Mouse (Mus musculus) limb, embryonic 10.5 days (tissue): ENCODE measurements around the gene Sf3b6. TPM values are rescaled to one million over a fixed set of nuclear protein-coding genes. Genes with fewer than 3 reads are reported as not detected.
"Not testable (repeated sequence)": the region's sequence is repeated elsewhere in the genome, so short reads cannot be mapped to it uniquely, and the experiment has no call there.

Experiments
- DNase-seq: peaks from one replicate; pipeline ENCODE4 v3.0.0-alpha.2; 2017; ENCODE audit warnings: low spot score
- H3K27ac ChIP-seq: fragments of 300-500 bp; sonication (generic); 2 replicates; pipeline ENCODE4 v1.5.1; 2016; ENCODE audit warnings: mild to moderate bottlenecking
- H3K27me3 ChIP-seq: fragments of 300-500 bp; sonication (generic); 2 replicates; pipeline ENCODE4 v1.6.1; 2016; ENCODE audit warnings: low read depth, mild to moderate bottlenecking; ENCODE audit not compliant: poor library complexity, severe bottlenecking
- H3K36me3 ChIP-seq: fragments of 300-500 bp; sonication (generic); 2 replicates; pipeline ENCODE4 v1.6.1; 2016; ENCODE audit warnings: mild to moderate bottlenecking, moderate library complexity
- H3K4me1 ChIP-seq: fragments of 300-500 bp; sonication (generic); 2 replicates; pipeline ENCODE4 v1.6.1; 2016
- H3K4me3 ChIP-seq: fragments of 300-500 bp; sonication (generic); 2 replicates; pipeline ENCODE4 v1.5.1; 2016; ENCODE audit warnings: mild to moderate bottlenecking, moderate library complexity
- H3K9me3 ChIP-seq: fragments of 300-500 bp; sonication (generic); replicated peaks from 2 replicates; pipeline ENCODE4 v1.6.1; 2016; ENCODE audit warnings: mild to moderate bottlenecking
- WGBS: fragments of 180-500 bp; shearing (Covaris S2); methylation state at CpG from one replicate; pipeline ENCODE4 v1.1.7; 2016; 5-methylcytosine and 5-hydroxymethylcytosine counted together
- polyA plus RNA-seq: library from polyadenylated mRNA; unstranded; fragments of >200 nt; fragmentation: Nextera tagmentation; extraction: Ambion mirVana; gene quantifications from 2 replicates; pipeline ENCODE4 v1.2.1, GENCODE M21; 2016

Gene Sf3b6
- polyA plus RNA-seq, 1 experiment from 2014 or later, result 297 TPM

DNA sequence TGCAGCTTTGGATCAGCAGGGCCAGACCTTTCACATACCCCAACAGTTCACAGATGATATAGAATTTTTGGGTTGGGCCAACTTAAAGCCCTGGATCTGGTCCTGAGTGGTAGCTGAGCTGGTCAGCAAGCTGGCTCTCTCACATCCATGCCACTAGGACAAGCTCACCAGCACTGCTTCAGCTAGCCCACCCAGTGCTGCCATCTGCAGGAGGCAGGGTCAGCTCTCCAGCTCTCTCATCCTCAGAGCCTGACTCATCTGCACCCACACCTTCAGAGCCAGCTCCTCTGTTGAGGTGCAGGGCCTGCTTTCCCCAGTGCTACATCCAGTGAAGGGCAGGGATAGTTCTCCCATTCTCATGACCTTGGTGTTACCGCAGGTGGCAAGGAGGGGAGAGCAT, 23.6 kb upstream of the Sf3b6 start:
- Histone ChIP-seq H3K27ac (0 out of 2 replicates have a peak overlapping the region, but pooled peaks have one; percentile 7), H3K4me1 (peaks cover 8% of the 10 kb centered on the region), H3K27me3 (no peaks in the 10 kb centered on the region), H3K36me3 (no peaks in the 10 kb centered on the region), H3K9me3 (no peaks in the 10 kb centered on the region), H3K4me3 (no peak overlapping the region)
- DNase-seq, result no peak
- WGBS, result 74% methylated on average over 1 of the region's 1 CpGs

DNA sequence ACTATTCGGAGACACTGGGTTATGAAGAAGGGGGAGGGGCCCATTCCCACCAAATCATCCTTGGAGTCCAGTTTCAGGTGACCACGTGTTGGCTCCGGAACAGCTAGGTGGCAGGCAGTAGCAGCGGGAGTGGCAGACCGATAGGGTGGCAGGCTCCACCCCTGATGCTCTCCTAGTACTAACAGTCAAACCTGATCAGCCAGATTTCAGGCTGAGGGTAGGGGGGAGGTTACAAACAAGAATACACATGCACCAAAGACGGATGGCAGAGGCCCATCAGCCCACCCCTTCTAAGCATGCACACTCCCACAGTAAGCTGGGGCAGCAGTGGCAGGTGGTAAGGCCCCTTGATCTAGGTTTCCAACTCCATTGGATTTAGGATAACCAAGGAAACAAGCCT, 19.9 kb upstream of the Sf3b6 start:
- WGBS, result 77% methylated on average over 6 of the region's 6 CpGs

DNA sequence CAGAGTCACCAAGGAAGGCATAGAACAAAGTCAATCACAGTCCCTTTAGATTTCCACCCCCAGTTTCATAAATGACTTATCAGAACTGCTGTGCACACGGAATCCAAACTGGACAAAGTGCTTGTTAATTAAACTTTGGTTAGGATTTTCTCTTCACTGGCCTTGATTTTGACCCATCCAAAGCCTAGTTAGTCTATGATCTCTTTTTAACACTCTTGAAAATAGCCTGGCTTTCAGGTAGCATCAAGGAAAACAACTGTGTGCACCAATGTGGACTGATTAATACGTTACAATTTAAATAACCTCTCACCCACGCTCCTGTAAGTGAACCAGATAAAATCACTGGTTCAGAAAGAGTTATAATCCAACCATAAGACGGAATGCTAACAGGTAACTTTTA, 6.3 kb upstream of the Sf3b6 start:
- Histone ChIP-seq H3K9me3 (no peaks in the 10 kb centered on the region), H3K4me1 (no peaks in the 10 kb centered on the region), H3K4me3 (no peak overlapping the region), H3K36me3 (no peaks in the 10 kb centered on the region), H3K27ac (no peak overlapping the region), H3K27me3 (no peaks in the 10 kb centered on the region)
- 84% methylated on average over 4 of the region's 4 CpGs for WGBS
- no peak for DNase-seq

More for the DNA sequence above, 19.9 kb upstream of the Sf3b6 start:
- H3K4me3 ChIP-seq, H3K9me3 ChIP-seq, H3K27ac ChIP-seq, H3K36me3 ChIP-seq, DNase-seq, H3K27me3 ChIP-seq, H3K4me1 ChIP-seq: not testable (repeated sequence)

DNA sequence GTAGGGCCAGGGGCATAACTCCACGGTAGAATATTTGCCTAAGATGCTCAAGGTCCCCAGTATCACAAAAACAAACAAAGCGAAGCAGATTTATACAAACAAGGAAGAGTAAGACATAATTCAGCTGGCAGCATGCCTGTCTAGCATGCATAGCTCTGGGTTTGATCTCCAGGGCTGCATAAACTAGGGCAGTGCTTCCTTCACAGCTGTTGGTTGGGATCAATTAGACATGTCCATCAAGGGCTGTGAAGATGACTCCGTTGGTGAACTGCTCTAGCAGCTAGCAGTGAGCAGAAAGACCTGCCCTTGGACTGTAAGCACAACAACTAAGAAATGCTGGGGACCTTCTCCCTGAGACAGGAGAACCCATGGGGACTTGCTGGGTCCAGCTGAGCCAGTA, 5.6 kb upstream of the Sf3b6 start:
- no peak overlapping the region for H3K4me3 ChIP-seq
- no peaks in the 10 kb centered on the region for H3K27me3 ChIP-seq
- H3K27ac ChIP-seq, result no peak overlapping the region
- WGBS, result 72% methylated on average over 3 of the region's 3 CpGs
- H3K9me3 ChIP-seq, result no peaks in the 10 kb centered on the region
- peaks cover 3% of the 10 kb centered on the region for H3K4me1 ChIP-seq
- no peak for DNase-seq
- H3K36me3 ChIP-seq, result no peaks in the 10 kb centered on the region

DNA sequence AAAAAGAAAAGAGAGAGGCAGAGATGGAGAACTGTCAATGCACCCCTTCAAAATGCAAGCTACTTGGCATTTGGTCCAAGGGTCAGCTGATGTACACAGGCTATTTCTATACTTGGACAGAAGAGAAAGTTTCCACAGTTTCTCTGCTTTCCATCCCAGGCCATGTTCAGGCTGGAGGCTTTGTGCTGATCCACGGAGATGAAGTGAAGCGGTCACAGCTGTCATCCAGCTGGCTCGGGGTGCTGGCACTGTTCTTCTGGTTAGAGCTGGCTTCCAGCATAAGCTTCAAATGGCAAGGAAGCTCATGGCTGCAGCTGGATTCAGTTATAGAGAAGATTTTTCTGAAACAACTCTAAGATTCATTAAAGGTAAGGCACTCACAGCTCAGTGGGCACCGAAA, 3.7 kb upstream of the Sf3b6 start:
- H3K27me3 ChIP-seq, result no peaks in the 10 kb centered on the region
- no peak for DNase-seq
- H3K9me3 ChIP-seq, result no peaks in the 10 kb centered on the region
- no peak overlapping the region for H3K4me3 ChIP-seq
- peaks cover 14% of the 10 kb centered on the region for H3K4me1 ChIP-seq
- H3K27ac ChIP-seq, result no peak overlapping the region
- H3K36me3 ChIP-seq, result no peaks in the 10 kb centered on the region
- WGBS, result 88% methylated on average over 4 of the region's 4 CpGs

DNA sequence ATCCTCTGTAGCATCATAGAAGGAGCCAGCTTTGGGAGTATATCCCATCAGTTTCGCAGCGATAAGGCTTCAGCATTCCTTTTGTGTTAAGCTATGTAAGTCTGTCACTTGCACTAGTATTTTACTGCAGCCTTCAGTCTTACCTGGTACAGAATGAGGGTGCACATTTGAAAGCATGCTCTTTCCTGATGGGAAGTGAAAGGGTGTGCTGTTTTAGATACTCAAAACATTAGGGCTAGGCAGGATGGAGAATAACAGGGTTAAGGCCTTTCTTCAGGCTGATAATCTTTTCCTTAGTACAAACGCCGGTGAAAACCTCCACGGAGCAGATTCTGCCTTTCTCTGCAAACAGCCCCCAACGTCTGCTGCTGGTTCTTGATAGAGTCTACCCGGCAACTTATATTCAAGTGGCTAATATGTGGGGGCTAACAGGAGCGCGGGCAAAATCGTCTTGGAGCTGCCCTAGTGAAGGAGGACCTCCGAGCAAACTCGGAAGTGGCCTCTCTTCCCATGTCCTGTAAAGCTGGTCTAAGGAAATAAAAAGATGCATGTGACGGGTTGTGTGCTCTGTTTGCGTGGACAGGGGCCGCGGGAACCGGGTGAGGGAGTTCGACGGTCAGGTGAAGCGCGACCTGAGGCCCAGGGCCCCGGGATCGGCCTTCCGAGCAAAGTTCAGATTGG, 524 bp upstream of the Sf3b6 start:
- peak overlapping the region; percentile 87 for H3K27ac ChIP-seq
- WGBS, result 12% methylated on average over 24 of the region's 24 CpGs
- no peaks in the 10 kb centered on the region for H3K9me3 ChIP-seq
- no peak for DNase-seq
- H3K36me3 ChIP-seq, result peaks cover 21% of the 10 kb centered on the region
- H3K4me1 ChIP-seq, result peaks cover 14% of the 10 kb centered on the region
- no peaks in the 10 kb centered on the region for H3K27me3 ChIP-seq
- H3K4me3 ChIP-seq, result peak overlapping the region; percentile 70

DNA sequence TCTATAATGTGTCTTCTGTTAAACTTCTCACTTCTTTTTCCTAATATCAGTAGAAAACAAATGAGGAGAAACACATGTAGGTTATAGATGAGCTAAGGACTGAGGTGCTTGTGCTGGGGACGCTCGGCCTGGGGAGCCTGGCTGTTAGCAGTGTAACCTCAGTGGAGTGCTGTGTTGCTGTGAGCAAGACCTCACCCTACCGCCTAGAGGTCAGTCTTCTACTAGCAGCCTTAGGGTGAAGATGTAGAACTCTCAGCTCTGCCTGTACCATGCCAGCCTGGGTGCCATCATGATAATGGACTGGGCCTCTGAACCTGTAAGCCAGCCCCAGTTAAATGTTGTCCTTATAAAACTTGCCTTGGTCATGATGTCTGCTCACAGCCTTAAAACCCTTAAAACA, 9.9 kb downstream of the Sf3b6 start:
- no peak overlapping the region for H3K27ac ChIP-seq
- no peak for DNase-seq
- WGBS, result 74% methylated on average over 3 of the region's 3 CpGs
- H3K9me3 ChIP-seq, result no peaks in the 10 kb centered on the region
- H3K27me3 ChIP-seq, result no peaks in the 10 kb centered on the region
- peaks cover 79% of the 10 kb centered on the region for H3K36me3 ChIP-seq
- H3K4me1 ChIP-seq, result no peaks in the 10 kb centered on the region
- H3K4me3 ChIP-seq, result no peak overlapping the region

DNA sequence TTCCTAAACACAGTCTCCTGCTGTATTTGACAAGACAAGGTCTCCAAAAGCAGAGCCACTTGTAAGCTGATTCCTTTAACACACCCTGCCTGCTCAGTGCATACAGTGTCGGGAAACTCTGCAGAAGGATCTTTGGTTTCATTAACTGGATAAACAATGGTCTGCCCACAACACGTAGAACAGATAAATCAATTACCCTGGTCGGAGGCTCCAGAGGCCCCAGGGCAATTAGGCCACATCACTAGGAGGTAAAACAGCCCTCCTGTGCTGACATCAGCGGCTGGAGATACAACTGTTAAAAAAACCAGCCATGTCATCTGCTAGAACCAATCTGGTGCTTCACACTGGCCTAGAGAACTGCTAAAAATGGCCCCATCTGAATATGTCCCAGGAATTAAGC, 19.6 kb downstream of the Sf3b6 start:
- H3K9me3 ChIP-seq, result no peaks in the 10 kb centered on the region
- H3K27ac ChIP-seq, result no peak overlapping the region
- peaks cover 28% of the 10 kb centered on the region for H3K27me3 ChIP-seq
- H3K36me3 ChIP-seq, result 0 out of 2 replicates have a peak, but pooled peaks cover 7% of the 10 kb centered on the region
- 8% methylated on average over 4 of the region's 4 CpGs for WGBS
- H3K4me1 ChIP-seq, result peaks cover 20% of the 10 kb centered on the region
- no peak overlapping the region for H3K4me3 ChIP-seq
- DNase-seq, result no peak

DNA sequence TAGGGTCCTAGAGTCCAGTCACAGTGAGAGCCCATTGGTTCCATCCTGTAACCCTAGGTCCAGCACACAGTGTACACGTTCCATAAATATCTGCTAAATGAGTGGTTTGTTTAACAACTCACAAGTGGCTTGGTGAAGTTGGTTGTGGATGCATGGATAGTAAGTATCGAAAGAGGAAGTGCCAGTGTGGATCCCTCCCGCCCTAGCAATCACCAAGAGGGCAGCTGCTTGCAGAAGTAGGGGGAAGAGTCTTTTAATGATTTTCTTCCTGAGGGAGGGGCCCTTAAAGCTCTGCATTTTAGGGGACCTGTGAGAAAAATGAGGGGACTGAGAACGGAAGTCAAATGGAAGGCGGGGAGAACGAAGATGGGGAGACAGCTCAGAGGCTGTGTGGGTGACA, 22.7 kb downstream of the Sf3b6 start:
- 57% methylated on average over 6 of the region's 6 CpGs for WGBS
- H3K27ac ChIP-seq, result no peak overlapping the region
- DNase-seq, result no peak
- H3K9me3 ChIP-seq, result no peaks in the 10 kb centered on the region
- H3K27me3 ChIP-seq, result peaks cover 34% of the 10 kb centered on the region
- H3K4me3 ChIP-seq, result peak overlapping the region; percentile 80; the same call in 1 of the 2 replicates
- no peaks in the 10 kb centered on the region for H3K36me3 ChIP-seq
- H3K4me1 ChIP-seq, result peaks cover 33% of the 10 kb centered on the region

DNA sequence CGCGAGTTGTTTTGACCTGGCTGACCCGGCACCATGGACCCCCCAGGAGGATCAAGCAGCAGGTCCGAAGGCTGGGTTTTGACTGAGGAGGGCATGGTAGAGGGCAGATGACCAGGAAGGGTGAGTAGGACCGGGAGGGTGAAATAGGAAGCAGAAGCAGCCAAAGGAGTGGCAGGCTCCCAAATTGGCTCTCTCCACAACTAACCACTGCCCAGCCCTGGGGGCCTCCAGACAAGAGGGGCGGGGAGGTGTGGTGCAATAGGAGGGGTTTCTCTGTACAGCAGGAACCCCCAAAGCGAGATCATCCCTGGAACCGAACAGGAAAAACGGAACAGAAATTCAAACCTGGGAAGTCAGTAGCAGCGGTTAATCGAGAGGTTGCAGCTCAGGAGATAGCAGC, 23.4 kb downstream of the Sf3b6 start:
- peak overlapping the region; percentile 80 for H3K4me3 ChIP-seq
- under 1% methylated on average over 11 of the region's 11 CpGs for WGBS
- H3K27me3 ChIP-seq, result peaks cover 34% of the 10 kb centered on the region
- H3K4me1 ChIP-seq, result peaks cover 33% of the 10 kb centered on the region
- no peak for DNase-seq
- no peaks in the 10 kb centered on the region for H3K9me3 ChIP-seq
- no peaks in the 10 kb centered on the region; the same call in 1 of the 2 replicates for H3K36me3 ChIP-seq
- H3K27ac ChIP-seq, result peak overlapping the region; percentile 82

DNA sequence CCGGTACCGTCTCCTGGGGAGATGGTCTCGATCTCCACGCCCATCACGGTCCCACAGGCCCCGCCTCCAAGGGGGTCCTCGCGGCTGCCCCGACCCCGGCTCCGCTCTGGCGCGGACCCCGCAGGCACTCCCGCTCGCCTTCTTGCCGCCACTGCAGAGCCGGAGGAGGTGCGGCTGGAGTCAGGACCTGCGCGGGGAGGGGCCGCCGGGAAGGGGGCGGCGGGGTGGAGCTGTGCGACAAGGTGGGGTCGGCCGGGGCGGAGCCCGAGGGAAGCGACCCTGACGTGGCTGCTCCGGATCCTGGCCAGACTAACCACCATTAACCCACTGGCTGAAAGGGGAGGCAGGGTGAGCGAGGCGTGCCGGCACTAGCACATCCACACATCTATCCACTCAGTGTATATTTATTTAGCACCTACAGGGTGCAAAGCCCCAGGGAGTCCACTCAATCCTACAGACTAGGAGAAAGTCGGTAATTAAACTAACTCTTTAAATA, 24.1 kb downstream of the Sf3b6 start, which contains the start of gene Fkbp1b:
Gene Fkbp1b (minus strand): TSS at position 200 of the 496 bp plus-strand sequence.
- Histone ChIP-seq H3K36me3 (no peaks in the 10 kb centered on the region; the same call in 1 of the 2 replicates), H3K27ac (peak within 1 kb of the TSS; percentile 82), H3K4me3 (peak within 1 kb of the TSS; percentile 80), H3K27me3 (peaks cover 34% of the 10 kb centered on the region), H3K9me3 (no peaks in the 10 kb centered on the region), H3K4me1 (peaks cover 33% of the 10 kb centered on the region)
- DNase-seq, result peak; percentile 84
- under 1% methylated on average over 37 of the region's 37 CpGs for WGBS

DNA sequence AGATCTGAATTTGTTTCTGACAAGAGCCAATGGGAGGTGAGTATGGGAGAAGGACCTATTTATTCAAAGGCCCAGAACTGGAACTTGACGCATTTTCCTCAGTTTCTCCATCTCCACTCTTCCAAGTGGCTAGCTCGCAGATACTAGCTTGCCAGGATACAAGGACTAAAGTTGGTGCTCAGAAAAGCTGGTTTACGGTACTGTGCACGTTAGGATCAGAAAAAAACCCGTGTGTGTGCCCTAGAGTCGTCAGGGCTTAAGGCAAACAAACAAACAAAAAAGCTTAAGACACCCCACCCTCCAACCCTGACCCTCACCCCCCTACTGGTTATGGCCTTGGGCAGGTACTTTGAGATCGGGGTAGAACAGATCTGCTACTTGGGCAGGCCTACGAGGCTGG, 25.1 kb downstream of the Sf3b6 start:
- peaks cover 35% of the 10 kb centered on the region for H3K4me1 ChIP-seq
- no peak for DNase-seq
- H3K27me3 ChIP-seq, result peaks cover 34% of the 10 kb centered on the region
- no peaks in the 10 kb centered on the region for H3K9me3 ChIP-seq
- no peak overlapping the region for H3K27ac ChIP-seq
- H3K36me3 ChIP-seq, result peaks cover 4% of the 10 kb centered on the region
- H3K4me3 ChIP-seq, result 0 out of 2 replicates have a peak overlapping the region, but pooled peaks have one; percentile 80
- WGBS, result 90% methylated on average over 8 of the region's 8 CpGs

DNA sequence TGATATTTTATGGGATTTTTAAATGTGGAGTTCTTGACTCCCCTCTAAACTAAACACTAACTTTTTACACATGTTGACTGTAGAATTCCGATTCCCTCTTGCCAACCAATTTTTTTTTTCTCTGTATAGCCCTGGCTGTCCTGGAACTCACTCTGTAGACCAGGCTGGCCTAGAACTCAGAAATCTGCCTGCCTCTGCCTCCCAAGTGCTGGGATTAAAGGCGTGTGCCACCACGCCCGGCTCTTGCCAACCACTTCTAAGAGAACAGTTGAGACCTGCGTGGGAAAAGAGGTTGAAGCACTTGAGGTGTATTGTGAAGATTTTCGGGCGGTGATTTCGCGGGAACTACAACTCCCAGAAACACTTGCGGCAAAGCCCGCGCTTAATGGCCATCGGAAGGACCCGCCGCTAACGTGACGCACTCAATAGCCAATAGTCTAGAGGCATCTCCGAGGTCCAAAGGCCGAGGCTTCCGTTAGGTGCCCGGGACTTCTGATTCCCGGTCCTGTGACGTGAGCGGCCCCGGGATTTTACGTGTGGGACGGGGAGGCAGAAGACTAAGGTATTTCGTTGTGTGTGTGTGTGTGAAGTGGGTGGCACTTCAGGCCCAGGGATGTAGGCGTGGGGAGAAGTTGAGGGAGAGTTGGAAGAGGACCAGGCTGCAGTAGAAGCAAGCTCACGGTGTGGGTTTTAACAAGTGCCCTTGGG, 25.7 kb downstream of the Sf3b6 start, which contains the start of gene Wdcp:
Gene Wdcp (plus strand): TSS at position 414 of the 708 bp plus-strand sequence.
- peak within 1 kb of the TSS; percentile 80 for H3K4me3 ChIP-seq
- no peaks in the 10 kb centered on the region for H3K9me3 ChIP-seq
- peak within 1 kb of the TSS; percentile 82 for H3K27ac ChIP-seq
- WGBS, result 2% methylated on average over 30 of the region's 30 CpGs
- peaks cover 30% of the 10 kb centered on the region for H3K27me3 ChIP-seq
- H3K4me1 ChIP-seq, result peaks cover 35% of the 10 kb centered on the region
- peak; percentile 89 for DNase-seq
- peaks cover 4% of the 10 kb centered on the region for H3K36me3 ChIP-seq
